Mouse (Mus musculus) embryo, embryonic 10.5 days (tissue): Measurements from ENCODE around the gene Rsph14.

ENCODE experiments used
- DNase-seq: peaks from one replicate; pipeline ENCODE4 v3.0.0-alpha.2; 2015; ENCODE audit warnings: low spot score

The Rsph14 gene

GRCm38 (mm10) chr10:74990584-74991322, 41.6 kb downstream of the Rsph14 start:
- peak; percentile 26 for DNase-seq

GRCm38 (mm10) chr10:74989814-74990213, 42.6 kb downstream of the Rsph14 start:
- no peak for DNase-seq

DNA sequence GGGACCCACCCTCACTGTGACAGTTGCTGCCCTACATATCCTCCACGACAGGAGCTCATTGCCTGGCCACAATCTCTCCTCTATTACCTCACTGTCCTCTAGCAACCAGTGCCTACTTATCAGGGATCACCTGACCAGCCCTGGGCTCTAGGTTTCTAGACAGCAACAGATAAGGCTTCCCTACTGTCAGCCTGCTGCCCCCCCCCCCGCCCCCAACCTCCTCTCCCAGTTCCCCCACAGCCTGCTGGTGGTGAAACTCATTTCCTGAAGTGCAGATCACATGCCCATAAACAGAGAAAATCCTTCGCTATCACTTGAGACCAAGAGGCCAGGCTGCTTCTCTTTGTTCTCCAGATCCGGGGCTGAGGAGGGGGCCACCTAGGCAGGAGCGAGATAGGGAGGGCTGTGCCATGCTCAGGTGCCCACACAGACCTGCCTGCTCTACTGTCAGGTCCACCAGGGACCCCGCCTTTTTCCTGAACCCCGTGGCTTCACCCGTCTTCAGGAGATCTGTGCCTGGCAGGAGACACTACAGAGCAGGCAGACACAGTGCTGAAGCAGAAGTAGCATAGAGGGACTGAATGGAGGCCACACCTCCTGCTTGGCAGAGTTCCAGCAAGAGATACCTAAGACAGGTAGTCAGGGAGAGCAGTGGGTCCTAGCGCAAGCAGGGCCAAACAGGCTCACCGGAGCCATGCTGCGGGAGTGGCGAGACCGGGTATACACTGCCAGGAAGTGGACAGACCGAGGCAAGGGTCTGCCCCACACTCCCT, 44.5 kb downstream of the Rsph14 start:
- DNase-seq, result no peak

GRCm38 (mm10) chr10:74983176-74983575, 49.2 kb downstream of the Rsph14 start:
- no peak for DNase-seq

DNA sequence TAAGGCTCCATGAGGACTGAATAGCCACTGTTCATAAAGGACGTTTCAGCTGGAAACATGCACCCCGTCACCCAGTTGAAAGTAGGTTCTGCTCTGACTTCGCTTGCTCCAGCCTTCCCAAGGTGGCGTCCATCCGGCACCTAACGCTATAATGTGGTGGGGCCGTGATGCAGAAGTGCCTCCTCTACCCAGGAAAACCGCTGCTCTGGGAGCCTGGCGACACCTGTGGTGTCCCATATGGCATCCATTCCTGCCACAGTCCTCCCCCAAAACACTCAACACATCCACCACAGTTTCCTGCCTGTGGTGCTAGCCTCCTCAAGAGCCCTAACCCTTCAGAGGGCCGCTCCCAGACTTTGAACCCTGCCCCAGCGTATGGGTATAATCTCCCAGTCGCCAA, 51.2 kb downstream of the Rsph14 start:
- DNase-seq, result no peak

- no peak for DNase-seq
Observed at GRCm38 (mm10) chr10:74978056-74978455, 54.3 kb downstream of the Rsph14 start.

- no peak for DNase-seq
Observed at GRCm38 (mm10) chr10:74976429-74976828, 56.0 kb downstream of the Rsph14 start.

DNA sequence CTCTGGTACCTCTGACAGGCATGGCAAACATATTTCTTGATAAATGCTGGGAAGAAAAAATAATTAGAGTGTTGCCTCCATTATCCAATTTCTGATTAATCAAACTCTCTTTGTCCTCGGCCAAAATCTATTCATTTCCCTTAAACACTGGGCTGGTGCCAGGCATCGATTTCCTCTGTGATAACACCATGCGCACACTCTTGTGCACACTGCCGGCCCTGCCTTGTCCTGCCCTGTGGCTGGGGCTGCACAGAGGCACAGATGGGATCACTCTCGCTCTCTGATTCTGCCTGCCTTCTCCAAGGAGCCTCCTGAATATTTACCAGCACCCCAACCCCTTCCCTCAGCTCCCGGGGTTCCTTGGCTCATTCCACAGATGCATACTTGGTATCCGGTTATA, 56.8 kb downstream of the Rsph14 start:
- DNase-seq, result no peak

- no peak for DNase-seq
Observed at GRCm38 (mm10) chr10:74973026-74973425, 59.4 kb downstream of the Rsph14 start.

GRCm38 (mm10) chr10:74969266-74969665, 63.1 kb downstream of the Rsph14 start:
- DNase-seq, result no peak

DNA sequence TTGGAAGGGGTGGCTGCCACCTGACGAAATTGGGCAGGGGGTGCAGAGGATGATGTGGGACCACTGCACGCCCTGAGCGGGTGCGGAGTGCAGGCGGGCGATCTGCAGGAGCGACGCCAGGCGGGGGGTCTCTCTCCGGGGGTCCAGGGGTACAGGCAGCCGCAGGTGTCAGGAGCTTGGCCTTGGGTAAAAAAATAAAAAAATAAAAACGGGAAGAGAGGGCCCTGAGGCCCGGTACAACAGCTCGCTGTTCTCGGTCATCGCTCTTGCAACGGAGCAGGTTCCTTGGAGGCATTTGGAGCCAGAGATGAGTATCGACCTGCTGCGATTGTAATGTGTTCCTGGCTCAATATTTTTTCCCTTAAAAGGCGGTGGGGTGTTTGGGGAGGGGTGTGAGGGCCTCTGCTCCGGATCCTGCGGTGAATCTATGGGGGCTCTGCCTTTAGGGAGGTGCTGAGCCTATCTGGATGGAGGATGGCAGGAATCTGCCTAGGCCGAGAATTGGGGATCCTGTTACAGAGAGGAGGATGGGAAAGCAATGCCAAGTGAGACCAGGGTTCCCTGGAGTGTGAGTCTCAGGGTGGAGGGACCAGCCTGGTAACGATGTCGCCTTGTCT, 64.6 kb downstream of the Rsph14 start:
- peak; percentile 19 for DNase-seq

DNA sequence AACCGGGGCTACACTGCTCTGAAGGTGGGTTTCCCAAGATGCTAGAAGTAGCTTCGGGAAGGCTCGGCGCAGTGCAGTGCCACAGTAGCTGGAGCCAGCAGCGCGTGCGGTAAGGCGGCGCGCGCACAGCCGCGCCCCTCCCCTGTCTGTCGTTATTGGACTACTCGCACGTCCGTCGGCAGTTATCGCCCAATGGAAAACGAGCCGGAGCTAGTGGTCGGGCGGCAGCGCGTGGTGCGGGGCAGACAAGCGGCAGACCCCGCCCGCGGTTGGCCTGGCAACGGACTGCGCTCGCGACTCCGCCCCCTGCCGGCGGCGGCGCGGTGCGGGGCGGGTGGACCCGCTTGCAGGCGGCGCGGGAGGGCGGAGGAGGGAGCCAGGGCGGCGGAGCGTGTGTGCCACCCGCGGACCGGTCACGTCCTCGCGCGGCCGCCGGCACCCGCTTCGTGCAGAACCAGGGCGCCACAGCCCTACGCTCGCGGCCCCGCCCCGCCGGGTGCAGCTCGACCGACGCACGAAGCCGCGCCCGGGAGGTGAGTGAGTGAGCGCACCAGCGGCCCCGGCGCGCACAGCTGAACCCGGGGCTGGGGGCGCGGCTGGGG, 65.4 kb downstream of the Rsph14 start, which contains the start of gene Gnaz:
Gene Gnaz, plus strand, starts transcription at position 328 of the 602 bp plus-strand sequence.
- DNase-seq, result peak; percentile 98

- no peak for DNase-seq
Observed at GRCm38 (mm10) chr10:74964380-74964779, 68.0 kb downstream of the Rsph14 start.

GRCm38 (mm10) chr10:74952830-74953443, 79.4 kb downstream of the Rsph14 start:
- DNase-seq, result no peak

GRCm38 (mm10) chr10:74940795-74941194, 91.6 kb downstream of the Rsph14 start:
- DNase-seq, result no peak

DNA sequence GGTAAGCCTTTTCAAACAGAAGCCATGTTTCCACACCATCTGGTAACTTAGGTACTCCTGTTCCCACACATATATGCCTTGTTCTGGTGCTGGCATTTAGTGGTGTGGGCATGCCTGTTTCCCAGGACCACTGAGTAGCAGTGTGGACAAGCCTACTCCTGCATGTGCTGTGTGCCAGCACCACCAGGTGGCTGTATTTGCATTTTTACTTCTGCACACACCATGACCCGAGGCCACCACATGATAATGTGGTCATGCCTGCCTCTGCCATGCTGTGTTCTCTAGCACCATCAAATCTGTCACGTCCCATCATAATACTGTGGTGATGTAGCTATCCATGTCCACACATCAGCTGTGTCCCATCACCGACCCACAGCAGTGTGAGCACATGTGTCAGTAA, 93.1 kb downstream of the Rsph14 start:
- no peak for DNase-seq

GRCm38 (mm10) chr10:74938410-74938809, 94.0 kb downstream of the Rsph14 start:
- DNase-seq, result no peak

DNA sequence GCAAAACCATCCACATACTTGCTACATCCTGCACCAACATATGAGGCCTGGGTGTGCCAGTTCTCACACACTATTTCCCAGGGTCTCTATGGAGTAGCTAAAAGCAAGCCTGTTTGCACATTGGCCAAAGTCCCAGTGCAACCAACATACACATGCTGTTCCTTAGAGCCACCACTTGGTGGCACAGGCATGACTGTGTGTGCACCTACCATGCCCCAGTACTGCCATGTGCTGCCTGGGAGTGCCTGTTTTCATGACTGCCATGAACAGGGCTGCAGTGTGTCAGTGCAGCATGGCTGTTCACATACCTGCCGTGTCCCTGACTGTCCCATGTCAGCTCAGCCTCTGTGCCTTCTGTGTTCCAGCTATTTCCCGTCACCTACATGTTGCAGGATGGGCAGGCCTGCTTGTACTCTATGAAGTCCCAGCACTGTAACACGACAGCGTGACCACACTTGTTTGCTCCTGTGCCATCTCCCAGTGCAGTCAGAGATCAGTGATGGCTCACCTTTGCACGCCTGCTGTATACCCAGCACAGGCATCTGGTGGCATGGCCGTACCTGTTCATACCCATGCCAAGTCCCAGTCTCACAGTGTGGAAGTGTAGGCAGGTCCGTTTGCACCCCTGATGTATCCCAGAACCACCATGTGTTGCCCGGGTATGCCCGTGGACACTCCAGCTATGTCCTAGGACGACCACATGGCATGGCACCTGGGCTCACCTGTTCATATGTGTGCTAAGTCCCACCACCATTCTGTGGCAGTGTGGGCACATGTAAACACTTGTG, 95.2 kb downstream of the Rsph14 start:
- DNase-seq, result peak; percentile 71

DNA sequence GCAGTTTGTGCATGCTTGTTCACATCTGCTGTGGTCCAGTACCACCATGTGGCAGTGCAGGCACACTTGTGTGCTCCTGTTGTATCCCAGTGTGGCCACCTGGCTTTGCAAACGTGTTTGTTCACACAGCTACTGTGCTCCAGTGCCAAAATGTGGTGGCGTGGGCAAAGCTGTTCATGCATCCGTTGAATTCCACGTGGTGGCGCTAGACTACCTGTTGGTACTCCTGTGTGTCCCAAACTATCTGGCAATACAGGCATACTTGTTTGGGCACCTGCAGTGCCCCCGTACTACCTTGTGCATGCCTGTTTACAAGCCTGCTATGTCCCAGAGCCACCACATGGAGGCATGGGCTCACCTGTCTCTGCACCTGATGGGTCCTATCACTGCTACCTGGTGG, 97.4 kb downstream of the Rsph14 start:
- DNase-seq, result peak; percentile 48

DNA sequence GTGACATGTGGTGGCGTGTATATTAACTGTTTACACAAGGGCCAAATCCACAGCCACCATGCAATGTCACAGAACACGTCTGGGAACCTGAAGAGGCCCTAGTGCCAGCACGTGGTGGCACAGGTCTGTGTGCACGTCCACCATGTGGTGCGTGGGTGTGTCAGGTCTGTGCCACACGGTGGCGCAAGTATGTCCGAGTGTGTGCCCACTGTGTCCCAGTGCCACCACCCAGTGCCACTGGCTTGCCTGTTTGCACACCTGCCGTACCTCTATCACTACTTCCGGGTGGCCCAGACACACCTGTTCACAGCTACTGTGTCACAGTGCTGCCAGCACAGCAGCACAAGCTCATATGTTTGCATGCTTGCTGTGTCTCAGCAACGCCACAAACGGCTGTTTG, 97.9 kb downstream of the Rsph14 start:
- no peak for DNase-seq

GRCm38 (mm10) chr10:74933548-74934190, 98.7 kb downstream of the Rsph14 start:
- DNase-seq, result no peak
